Mouse (Mus musculus) common myeloid progenitor, adult 5-6 weeks (primary cell): Measurements from ENCODE around the gene Sult1c2. TPM values are rescaled to one million over a fixed set of nuclear protein-coding genes. Genes with fewer than 3 reads are reported as not detected.
"Not testable (repeated sequence)": the region's sequence is repeated elsewhere in the genome, so short reads cannot be mapped to it uniquely, and the experiment has no call there.

Experiments used
- ATAC-seq: replicated peaks from 2 replicates; pipeline ENCODE4 v1.8.0; 2016; ENCODE audit warnings: low read depth, mild to moderate bottlenecking, moderate TSS enrichment, inconsistent platforms; ENCODE audit not compliant: poor library complexity, severe bottlenecking
- total RNA-seq: library from RNA; stranded (forward); fragments of 200-1000, 187-1606 nt; gene quantifications from 2 replicates; pipeline ENCODE4 v1.2.3, GENCODE M21; 2017

Sult1c2 gene
- total RNA-seq, result not detected in 2 replicates

DNA sequence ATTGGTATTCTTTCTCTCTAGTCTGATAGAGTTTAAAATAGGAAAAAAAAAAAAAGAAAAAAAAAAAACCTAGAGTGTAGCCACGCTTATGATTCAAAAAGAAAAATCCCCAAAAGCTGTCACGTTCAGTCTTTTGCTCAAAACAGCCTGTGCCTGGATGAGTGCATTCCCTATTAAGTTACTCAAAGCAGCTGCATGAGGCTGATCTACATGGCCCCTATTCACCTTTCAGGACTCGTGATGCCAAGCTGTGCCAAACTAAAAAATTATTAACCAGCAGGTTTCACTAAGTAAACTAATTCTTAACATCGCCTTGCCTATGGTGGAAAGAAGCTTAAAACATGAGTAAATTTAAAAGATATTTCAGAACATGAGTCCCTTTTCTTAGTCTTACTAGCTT, at the start of gene Sult1c2:
TSS of gene Sult1c2 (minus strand) at position 134 of the 400 bp plus-strand sequence.
- no peak for ATAC-seq

DNA sequence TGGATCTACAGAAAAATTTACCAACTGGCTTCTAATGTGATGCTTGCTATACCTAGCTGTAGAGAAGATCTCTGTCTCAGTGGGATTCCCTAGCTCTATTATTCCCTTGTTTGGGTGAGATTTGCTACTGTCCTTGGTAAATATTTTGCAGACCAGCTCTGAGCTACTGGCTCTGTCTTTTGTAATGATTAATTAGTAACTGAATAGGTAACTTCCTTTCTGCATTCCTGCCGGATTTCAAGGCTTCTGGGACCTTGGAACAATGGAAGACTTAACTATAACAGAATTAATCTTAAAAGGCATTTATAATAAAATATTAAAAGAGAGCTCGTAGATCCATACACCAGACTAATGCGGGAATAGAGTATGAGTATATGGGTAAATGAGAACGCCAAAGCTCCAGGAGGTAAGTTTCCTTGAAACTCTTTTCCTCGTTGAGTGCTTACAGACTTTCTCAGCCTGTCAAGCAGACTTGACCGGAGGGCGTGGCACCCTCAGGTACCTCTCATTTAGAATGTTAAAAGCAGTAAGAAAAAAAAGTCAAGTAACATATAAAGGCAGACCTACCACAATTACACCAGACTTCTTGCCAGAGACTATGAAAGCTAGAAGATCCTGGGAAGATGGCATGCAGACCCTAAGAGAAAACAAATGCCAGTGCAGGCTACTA, 33.0 kb upstream of the Sult1c2 start:
- ATAC-seq, result not testable (repeated sequence)

DNA sequence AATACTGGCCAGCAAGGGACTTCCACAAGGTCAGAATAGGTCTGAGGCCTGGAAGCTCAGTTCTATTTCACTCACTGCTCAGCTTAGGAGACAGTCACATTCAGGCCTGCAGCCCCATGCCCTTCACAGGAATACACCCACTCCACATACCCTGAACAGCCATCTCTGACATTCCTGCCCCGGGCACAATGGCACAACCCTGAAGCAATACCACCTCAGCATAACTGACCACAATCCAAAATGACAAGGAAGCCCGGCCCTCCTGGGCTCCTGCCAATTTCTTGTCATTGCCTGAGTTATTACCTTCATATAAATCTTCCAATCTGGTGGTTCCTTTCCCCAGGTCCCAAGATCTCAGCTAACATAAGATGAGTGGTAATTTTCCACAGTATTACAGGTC, 28.3 kb upstream of the Sult1c2 start:
- ATAC-seq, result no peak

DNA sequence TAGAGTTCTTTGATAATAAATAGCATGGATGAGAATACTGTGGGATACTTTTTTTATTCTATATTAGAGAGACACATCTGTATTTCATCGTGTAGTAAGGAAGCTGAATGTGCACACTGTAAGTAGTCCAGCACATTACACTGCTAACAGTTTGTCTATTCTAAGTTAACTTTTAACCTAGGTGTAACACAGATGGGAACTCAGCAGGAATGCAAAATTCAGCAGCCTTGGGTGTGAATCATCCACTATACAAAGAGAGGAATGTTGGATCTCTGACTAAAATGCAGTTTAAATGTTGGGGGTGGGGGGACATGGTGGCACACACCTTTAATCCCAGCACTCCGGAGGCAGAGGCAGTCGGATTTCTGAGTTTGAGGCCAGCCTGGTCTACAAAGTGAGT, 26.1 kb upstream of the Sult1c2 start:
- no peak for ATAC-seq

DNA sequence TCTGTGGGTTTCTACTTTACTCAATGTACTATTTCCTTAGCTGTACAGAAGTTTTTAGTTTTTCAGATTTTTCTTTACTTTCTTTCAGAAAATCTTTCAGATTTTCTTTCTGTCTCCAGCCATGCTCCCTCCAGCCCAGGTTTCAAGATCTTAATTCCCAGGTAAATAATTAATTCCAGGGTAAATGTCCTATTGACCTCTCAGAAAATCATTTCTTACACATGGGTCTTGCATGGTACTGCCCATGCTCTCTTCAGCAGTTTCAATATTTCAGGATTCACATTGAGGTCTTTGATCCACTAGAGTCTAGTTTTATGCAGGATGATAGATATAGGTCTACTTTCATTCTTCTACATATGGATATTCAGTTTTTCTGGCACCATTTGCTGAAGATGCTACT, 23.8 kb upstream of the Sult1c2 start:
- ATAC-seq, result no peak

DNA sequence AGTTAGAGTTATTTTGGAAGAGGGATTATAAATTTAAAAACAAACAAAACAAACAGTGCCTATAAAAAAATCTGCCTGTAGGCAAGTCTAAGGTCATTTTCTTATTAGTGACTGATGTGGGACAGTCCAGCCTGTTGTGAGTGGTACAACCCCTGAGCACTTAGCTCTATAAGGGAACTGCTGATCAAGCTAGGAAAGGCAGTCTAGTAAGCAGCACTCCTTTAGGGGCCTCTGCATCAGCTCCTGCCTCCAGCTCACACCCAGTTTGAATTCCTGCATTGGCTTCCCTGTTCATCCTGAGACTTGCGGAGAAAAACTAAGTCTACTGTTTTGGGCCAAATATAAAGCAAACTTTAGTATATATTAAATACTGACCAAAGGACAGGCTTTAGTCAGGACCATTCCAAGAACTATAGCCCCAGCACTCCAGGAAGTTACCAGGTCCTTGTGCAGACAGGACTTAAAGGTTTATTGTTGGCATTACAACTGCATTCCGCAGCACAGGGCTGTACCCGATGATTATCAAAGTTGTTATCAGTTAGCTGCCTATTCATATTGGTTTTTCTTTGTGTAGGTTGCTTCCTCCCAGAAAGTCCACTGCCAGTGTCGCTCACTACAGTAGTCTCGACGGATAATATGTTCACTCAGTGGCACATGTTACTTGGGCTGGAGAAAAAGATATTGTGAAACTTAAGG, 19.3 kb upstream of the Sult1c2 start:
- ATAC-seq, result no peak

DNA sequence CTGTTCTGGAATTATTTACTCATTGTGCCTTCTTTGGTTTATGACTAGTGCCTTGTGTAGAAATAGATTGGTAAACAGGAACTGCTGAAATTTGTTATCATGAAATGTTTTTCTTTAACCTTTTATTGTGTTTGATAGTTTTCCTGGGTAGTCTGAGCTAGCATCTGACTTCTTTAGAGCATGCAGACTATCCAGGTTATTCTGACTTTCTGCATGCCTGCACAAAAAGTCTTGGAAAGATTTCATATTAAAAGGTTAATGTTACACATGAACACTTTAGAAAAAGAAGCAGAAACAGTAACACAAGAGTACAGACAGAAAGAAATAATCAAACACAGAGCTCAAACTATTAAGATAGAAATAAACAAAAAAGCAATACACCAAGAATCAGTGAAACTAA, 14.4 kb upstream of the Sult1c2 start:
- no peak for ATAC-seq

DNA sequence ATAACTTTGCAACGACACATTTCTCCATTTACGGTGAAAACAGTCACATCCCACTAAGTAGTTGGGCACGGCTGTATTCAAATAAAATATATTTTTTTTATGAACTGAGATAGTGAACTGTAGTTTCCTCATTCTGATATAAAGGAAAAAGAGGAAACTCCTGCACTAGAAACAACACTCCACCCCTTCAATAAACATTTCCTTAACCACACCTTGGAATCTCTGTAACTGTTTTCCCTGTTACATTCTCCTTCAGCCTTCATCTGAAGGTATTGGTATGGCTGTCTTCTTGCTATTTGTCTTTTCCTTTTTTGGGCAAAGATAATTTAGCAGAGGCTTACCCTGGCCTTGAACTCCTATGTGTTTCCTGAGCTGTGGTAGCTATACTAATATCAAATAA, 8.9 kb upstream of the Sult1c2 start:
- ATAC-seq, result no peak

DNA sequence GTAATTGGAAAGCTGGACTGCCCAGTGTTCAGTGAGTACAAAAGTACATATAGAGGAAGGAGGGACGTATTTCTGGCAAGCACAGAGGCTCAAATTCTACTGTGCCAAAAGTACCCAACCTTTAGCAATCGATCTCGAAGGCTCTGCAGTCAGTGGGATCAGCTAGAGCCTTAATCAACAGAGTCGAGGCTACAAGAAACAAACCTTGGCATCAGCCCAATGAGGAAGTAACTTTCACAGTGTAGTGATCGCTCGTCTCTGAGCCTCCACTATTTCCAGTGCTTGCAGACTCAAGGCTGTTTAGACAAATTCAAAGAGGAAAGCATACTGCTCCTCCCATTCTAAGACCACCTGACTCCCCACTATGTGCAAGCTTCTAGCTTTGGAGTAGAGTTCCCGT, 343 bp downstream of the Sult1c2 start:
- no peak for ATAC-seq

DNA sequence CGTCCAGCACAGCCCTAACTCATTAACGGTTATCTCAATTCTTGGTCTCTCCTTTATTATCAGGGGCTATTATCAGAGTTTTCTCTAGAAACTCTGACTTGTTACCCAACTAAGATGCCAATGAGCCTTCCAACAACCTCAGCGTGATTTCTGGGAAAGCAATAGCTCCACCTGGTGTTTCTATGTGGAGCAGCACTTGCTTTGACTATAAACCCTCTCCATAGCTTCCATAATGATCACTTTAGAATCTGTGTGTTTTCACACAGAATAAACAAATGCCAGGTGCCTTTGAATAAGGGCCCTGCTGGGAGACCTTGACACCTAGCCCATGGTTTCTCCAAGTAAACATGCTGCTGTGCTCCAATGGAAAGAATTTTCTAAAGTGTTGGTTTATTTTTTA, 12.8 kb downstream of the Sult1c2 start:
- ATAC-seq, result peak; percentile 78; the same call in 1 of the 2 replicates

DNA sequence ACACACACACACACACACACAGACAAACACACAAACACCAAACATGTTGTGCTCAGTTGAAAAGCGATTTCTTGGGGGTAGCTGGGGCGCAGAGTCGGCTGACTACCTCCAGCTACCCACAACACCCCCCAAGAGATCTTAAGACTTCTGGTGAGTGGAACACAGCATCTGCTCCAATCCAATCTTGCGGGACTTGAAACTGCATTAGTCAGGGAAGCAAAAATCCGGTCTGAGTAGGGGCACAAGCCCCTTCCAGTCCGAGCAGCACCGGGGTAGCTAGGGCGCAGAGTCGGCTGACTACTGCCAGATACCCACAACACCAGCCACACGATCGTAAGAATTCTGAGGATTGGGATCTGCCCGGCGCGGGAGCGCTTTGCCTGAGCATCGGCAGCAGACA, 42.2 kb downstream of the Sult1c2 start:
- not testable (repeated sequence) for ATAC-seq

DNA sequence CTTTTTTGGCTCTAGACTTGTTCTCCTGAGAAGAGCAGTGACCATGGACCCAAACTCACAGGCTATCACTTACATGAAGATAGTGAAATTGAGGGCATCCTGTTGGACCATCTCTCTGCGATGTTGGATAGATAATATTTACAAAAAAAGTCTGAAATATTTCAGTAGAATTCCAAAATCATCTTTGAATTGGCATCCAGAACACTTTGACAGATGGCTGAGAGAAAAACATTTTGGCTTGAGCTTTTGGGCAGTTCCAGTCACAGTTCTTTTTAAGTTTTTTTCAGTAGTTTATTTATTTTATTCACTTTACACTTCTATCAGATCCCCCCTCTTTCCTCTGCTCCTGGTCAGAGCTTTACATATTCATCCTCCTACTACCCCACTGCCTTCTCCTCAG, 62.8 kb downstream of the Sult1c2 start:
- ATAC-seq, result no peak

Other genes with a start within 250 kb of the Sult1c2 start
- gene Sgo1, start 157.0 kb downstream of the Sult1c2 start, total RNA-seq, result 39.4 and 69.4 TPM in 2 replicates
- gene Sult1c1, start 144.3 kb upstream of the Sult1c2 start, total RNA-seq, result not detected in 2 replicates